Mouse (Mus musculus): ENCODE measurements around the gene Olfr1339. TPM values are rescaled to one million over a fixed set of nuclear protein-coding genes. Genes with fewer than 3 reads are reported as not detected.

The Olfr1339 gene
- not detected for polyA plus RNA-seq (2012; fragmentation: generic; extraction: Trizol)

GRCm38 (mm10) chr4:118731875-118732274, at the start of gene Olfr1339:
Gene Olfr1339, plus strand, starts transcription at chr4:118732175.
- Histone ChIP-seq H3K36me3 (ENCODE audit: control insufficient read depth, insufficient read depth) (no peaks in the 10 kb centered on the region), H3K79me2 (ENCODE audit: control insufficient read depth, insufficient read depth) (no peaks in the 10 kb centered on the region), H3K27me3 (ENCODE audit: control insufficient read depth, insufficient read depth, insufficient read length) (no peaks in the 10 kb centered on the region), H3K4me3 (no peak within 1 kb of the TSS), H3ac (ENCODE audit: control insufficient read depth, insufficient read length) (no peak within 1 kb of the TSS), H3K4me2 (ENCODE audit: low read depth) (no peak within 1 kb of the TSS)
- TF ChIP-seq TCF3 (IDR thresholded peaks at IDR 0.05; ENCODE audit: insufficient read length, low read depth) (no peak), CEBPB (IDR thresholded peaks at IDR 0.05; ENCODE audit: insufficient read depth, poor library complexity, severe bottlenecking) (no peak), MYOG (IDR thresholded peaks at IDR 0.05; ENCODE audit: control insufficient read depth in 1 of 3, insufficient read depth in 1 of 3, insufficient read length in 2 of 3, low read depth in 2 of 3) (no peak), POLR2A (IDR thresholded peaks at IDR 0.05; ENCODE audit: insufficient read length, low read depth) (no peak), TCF12 (IDR thresholded peaks at IDR 0.05; ENCODE audit: insufficient read depth, poor library complexity, severe bottlenecking) (no peak)

GRCm38 (mm10) chr4:118687086-118687485, 44.9 kb upstream of the Olfr1339 start:
- H3ac ChIP-seq (ENCODE audit: control insufficient read depth, insufficient read length): no peak overlapping the region
- no peak for TF ChIP-seq MYOD1 (IDR thresholded peaks at IDR 0.05; ENCODE audit: control insufficient read depth in 1 of 3, insufficient read length in 2 of 3, low read depth in 2 of 3)
- no peak for TF ChIP-seq TCF12 (IDR thresholded peaks at IDR 0.05; ENCODE audit: insufficient read depth, poor library complexity, severe bottlenecking)
- TF ChIP-seq MYOG (IDR thresholded peaks at IDR 0.05; ENCODE audit: control insufficient read depth in 1 of 3, insufficient read depth in 1 of 3, insufficient read length in 2 of 3, low read depth in 2 of 3): no peak
- TF ChIP-seq POLR2AphosphoS2 (IDR thresholded peaks at IDR 0.05; ENCODE audit: insufficient read length, low read depth): no peak
- no peak for TF ChIP-seq USF1 (IDR thresholded peaks at IDR 0.05; ENCODE audit: low read depth)
- no peak for TF ChIP-seq MAX (IDR thresholded peaks at IDR 0.05; ENCODE audit: low read depth)
- no peak overlapping the region for H3K4me3 ChIP-seq
- peaks cover 22% of the 10 kb centered on the region for H3K27me3 ChIP-seq (ENCODE audit: control insufficient read depth, insufficient read depth, insufficient read length)
- H3K4me2 ChIP-seq (ENCODE audit: low read depth): no peak overlapping the region
- no peaks in the 10 kb centered on the region for H3K79me2 ChIP-seq (ENCODE audit: control insufficient read depth, insufficient read depth)
- H3K36me3 ChIP-seq (ENCODE audit: control insufficient read depth, insufficient read depth): no peaks in the 10 kb centered on the region

GRCm38 (mm10) chr4:118692412-118692973, 39.5 kb upstream of the Olfr1339 start, which contains the start of gene Olfr1342:
Gene Olfr1342, minus strand, starts transcription at chr4:118692756.
- TF ChIP-seq MAX (IDR thresholded peaks at IDR 0.05; ENCODE audit: low read depth): no peak
- TF ChIP-seq POLR2AphosphoS2 (IDR thresholded peaks at IDR 0.05; ENCODE audit: insufficient read length, low read depth): no peak
- no peak for TF ChIP-seq MYOG (IDR thresholded peaks at IDR 0.05; ENCODE audit: control insufficient read depth in 1 of 3, insufficient read depth in 1 of 3, insufficient read length in 2 of 3, low read depth in 2 of 3)
- no peak for TF ChIP-seq TCF12 (IDR thresholded peaks at IDR 0.05; ENCODE audit: insufficient read depth, poor library complexity, severe bottlenecking)
- TF ChIP-seq CEBPB (IDR thresholded peaks at IDR 0.05; ENCODE audit: insufficient read depth, poor library complexity, severe bottlenecking): no peak

GRCm38 (mm10) chr4:118693812-118694211, 38.2 kb upstream of the Olfr1339 start:
- TF ChIP-seq TCF12 (IDR thresholded peaks at IDR 0.05; ENCODE audit: insufficient read depth, poor library complexity, severe bottlenecking) (no peak), TCF3 (IDR thresholded peaks at IDR 0.05; ENCODE audit: insufficient read length, low read depth) (no peak), MYOD1 (IDR thresholded peaks at IDR 0.05; ENCODE audit: control insufficient read depth in 1 of 3, insufficient read length in 2 of 3, low read depth in 2 of 3) (no peak), REST (IDR thresholded peaks at IDR 0.05; ENCODE audit: insufficient read depth, insufficient read length) (no peak), POLR2AphosphoS2 (IDR thresholded peaks at IDR 0.05; ENCODE audit: insufficient read length, low read depth) (no peak), CEBPB (IDR thresholded peaks at IDR 0.05; ENCODE audit: insufficient read depth, poor library complexity, severe bottlenecking) (no peak), E2F4 (IDR thresholded peaks at IDR 0.05; ENCODE audit: insufficient read depth) (no peak), SRF (IDR thresholded peaks at IDR 0.05; ENCODE audit: control insufficient read depth, insufficient read length, low read depth) (no peak), MAX (IDR thresholded peaks at IDR 0.05; ENCODE audit: low read depth) (no peak), USF1 (IDR thresholded peaks at IDR 0.05; ENCODE audit: low read depth) (no peak), MYOG (IDR thresholded peaks at IDR 0.05; ENCODE audit: control insufficient read depth in 1 of 3, insufficient read depth in 1 of 3, insufficient read length in 2 of 3, low read depth in 2 of 3) (no peak), POLR2A (IDR thresholded peaks at IDR 0.05; ENCODE audit: insufficient read length, low read depth) (no peak)
- H3K36me3 ChIP-seq (ENCODE audit: control insufficient read depth, insufficient read depth): no peaks in the 10 kb centered on the region
- H3K4me2 ChIP-seq (ENCODE audit: low read depth): no peak overlapping the region
- H3K4me3 ChIP-seq: no peak overlapping the region
- H3K27me3 ChIP-seq (ENCODE audit: control insufficient read depth, insufficient read depth, insufficient read length): peaks cover 17% of the 10 kb centered on the region
- no peaks in the 10 kb centered on the region for H3K79me2 ChIP-seq (ENCODE audit: control insufficient read depth, insufficient read depth)
- H3ac ChIP-seq (ENCODE audit: control insufficient read depth, insufficient read length): no peak overlapping the region

More at GRCm38 (mm10) chr4:118692412-118692973, 39.5 kb upstream of the Olfr1339 start, which contains the start of gene Olfr1342:
- Histone ChIP-seq H3K27me3 (ENCODE audit: control insufficient read depth, insufficient read depth, insufficient read length) (peaks cover 17% of the 10 kb centered on the region), H3ac (ENCODE audit: control insufficient read depth, insufficient read length) (no peak within 1 kb of the TSS), H3K4me2 (ENCODE audit: low read depth) (no peak within 1 kb of the TSS), H3K4me3 (no peak within 1 kb of the TSS), H3K79me2 (ENCODE audit: control insufficient read depth, insufficient read depth) (no peaks in the 10 kb centered on the region), H3K36me3 (ENCODE audit: control insufficient read depth, insufficient read depth) (no peaks in the 10 kb centered on the region)

GRCm38 (mm10) chr4:118703223-118703622, 28.8 kb upstream of the Olfr1339 start, which contains the start of gene Olfr1341:
Gene Olfr1341, plus strand, starts transcription at chr4:118703523.
- H3K4me2 ChIP-seq (ENCODE audit: low read depth): no peak within 1 kb of the TSS
- H3ac ChIP-seq (ENCODE audit: control insufficient read depth, insufficient read length): no peak within 1 kb of the TSS
- no peaks in the 10 kb centered on the region for H3K79me2 ChIP-seq (ENCODE audit: control insufficient read depth, insufficient read depth)
- no peaks in the 10 kb centered on the region for H3K36me3 ChIP-seq (ENCODE audit: control insufficient read depth, insufficient read depth)
- H3K4me3 ChIP-seq: no peak within 1 kb of the TSS
- H3K27me3 ChIP-seq (ENCODE audit: control insufficient read depth, insufficient read depth, insufficient read length): no peaks in the 10 kb centered on the region
- no peak for TF ChIP-seq MAX (IDR thresholded peaks at IDR 0.05; ENCODE audit: low read depth)
- no peak for TF ChIP-seq USF1 (IDR thresholded peaks at IDR 0.05; ENCODE audit: low read depth)
- no peak for TF ChIP-seq POLR2AphosphoS2 (IDR thresholded peaks at IDR 0.05; ENCODE audit: insufficient read length, low read depth)
- TF ChIP-seq TCF3 (IDR thresholded peaks at IDR 0.05; ENCODE audit: insufficient read length, low read depth): no peak
- no peak for TF ChIP-seq CEBPB (IDR thresholded peaks at IDR 0.05; ENCODE audit: insufficient read depth, poor library complexity, severe bottlenecking)
- no peak for TF ChIP-seq REST (IDR thresholded peaks at IDR 0.05; ENCODE audit: insufficient read depth, insufficient read length)
- TF ChIP-seq MYOG (IDR thresholded peaks at IDR 0.05; ENCODE audit: control insufficient read depth in 1 of 3, insufficient read depth in 1 of 3, insufficient read length in 2 of 3, low read depth in 2 of 3): no peak
- no peak for TF ChIP-seq SRF (IDR thresholded peaks at IDR 0.05; ENCODE audit: control insufficient read depth, insufficient read length, low read depth)
- TF ChIP-seq POLR2A (IDR thresholded peaks at IDR 0.05; ENCODE audit: insufficient read length, low read depth): no peak
- TF ChIP-seq MYOD1 (IDR thresholded peaks at IDR 0.05; ENCODE audit: control insufficient read depth in 1 of 3, insufficient read length in 2 of 3, low read depth in 2 of 3): no peak
- no peak for TF ChIP-seq TCF12 (IDR thresholded peaks at IDR 0.05; ENCODE audit: insufficient read depth, poor library complexity, severe bottlenecking)
- TF ChIP-seq E2F4 (IDR thresholded peaks at IDR 0.05; ENCODE audit: insufficient read depth): no peak
